Comparison of ENCODE assay signal across 21 mouse cellular contexts in genomic region chr1:151892008-151892407, GRCm38 (mm10).
DNase-seq lines count a peak whose midpoint lies in the region; ATAC-seq and TF ChIP-seq lines count a peak whose summit lies in the region.
"Had no signal": no experiment of that assay in that cellular context is flagged by ENCODE, and none has a peak within 500 bp of the region (broad histone marks: within the 10 kb centered on the region; RNA-seq: fewer than 3 reads in every experiment).

No protein-coding gene starts in this region.

- H3K27me3 ChIP-seq in embryonic facial prominence, embryonic 13.5 days = no peaks in the 10 kb centered on the region
- H3K27me3 ChIP-seq in embryonic facial prominence, embryonic 10.5 days (replicated peaks; ENCODE audit: low read depth, poor library complexity, severe bottlenecking) = no peaks in the 10 kb centered on the region
- H3K27me3 ChIP-seq in lung, embryonic 16.5 days (ENCODE audit: control insufficient read depth, insufficient read depth, low read depth, low read length) = no peaks in the 10 kb centered on the region
- no peaks in the 10 kb centered on the region for H3K27me3 ChIP-seq in limb, embryonic 13.5 days
- H3K27me3 ChIP-seq: forebrain, embryonic 15.5 days; heart, embryonic 15.5 days had no signal

- H3K4me1 ChIP-seq in embryonic facial prominence, embryonic 13.5 days = peaks cover 51% of the 10 kb centered on the region
- H3K4me1 ChIP-seq in embryonic facial prominence, embryonic 10.5 days = peaks cover 7% of the 10 kb centered on the region; the same call in 1 of the 2 replicates
- peaks cover 25% of the 10 kb centered on the region for H3K4me1 ChIP-seq in lung, embryonic 16.5 days (replicated peaks; ENCODE audit: control insufficient read depth, insufficient read depth, low read length)
- peaks cover 63% of the 10 kb centered on the region for H3K4me1 ChIP-seq in limb, embryonic 13.5 days

- peak overlapping the region; percentile 45 for H3K27ac ChIP-seq in embryonic facial prominence, embryonic 13.5 days
- no peak overlapping the region for H3K27ac ChIP-seq in embryonic facial prominence, embryonic 10.5 days (replicated peaks)
- H3K27ac ChIP-seq in layer of hippocampus, adult 2 months = no peak overlapping the region
- H3K27ac ChIP-seq in lung, embryonic 16.5 days (ENCODE audit: low read length) = peak overlapping the region; percentile 94
- H3K27ac ChIP-seq in limb, embryonic 13.5 days = peak overlapping the region; percentile 90
- H3K27ac ChIP-seq: heart, adult 2 months; hindbrain, embryonic 10.5 days; hindbrain, embryonic 14.5 days had no signal

- H3K9me3 ChIP-seq in embryonic facial prominence, embryonic 13.5 days = no peaks in the 10 kb centered on the region
- H3K9me3 ChIP-seq in embryonic facial prominence, embryonic 10.5 days = no peaks in the 10 kb centered on the region
- H3K9me3 ChIP-seq in lung, embryonic 16.5 days (ENCODE audit: control insufficient read depth, low read length) = no peaks in the 10 kb centered on the region
- H3K9me3 ChIP-seq in limb, embryonic 13.5 days = no peaks in the 10 kb centered on the region
- H3K9me3 ChIP-seq: forebrain, embryonic 15.5 days; heart, embryonic 15.5 days; hindbrain, embryonic 10.5 days had no signal

- no peak overlapping the region for H3K9ac ChIP-seq in embryonic facial prominence, embryonic 13.5 days
- no peak overlapping the region for H3K9ac ChIP-seq in lung, embryonic 16.5 days (ENCODE audit: low read length)
- H3K9ac ChIP-seq in limb, embryonic 13.5 days = no peak overlapping the region
- H3K9ac ChIP-seq: forebrain, embryonic 15.5 days; heart, embryonic 15.5 days; hindbrain, embryonic 14.5 days had no signal

- WGBS in embryonic facial prominence, embryonic 13.5 days = 80% methylated on average over 5 of the region's 5 CpGs
- WGBS in embryonic facial prominence, embryonic 10.5 days = 92% methylated on average over 5 of the region's 5 CpGs
- WGBS in lung, embryonic 16.5 days = 56% methylated on average over 5 of the region's 5 CpGs
- WGBS in limb, embryonic 13.5 days = 86% methylated on average over 5 of the region's 5 CpGs

- no peak overlapping the region for H3K4me3 ChIP-seq in embryonic facial prominence, embryonic 13.5 days
- no peak overlapping the region for H3K4me3 ChIP-seq in embryonic facial prominence, embryonic 10.5 days
- H3K4me3 ChIP-seq in layer of hippocampus, adult 2 months = no peak overlapping the region
- H3K4me3 ChIP-seq in lung, embryonic 16.5 days (ENCODE audit: low read length) = no peak overlapping the region
- H3K4me3 ChIP-seq in limb, embryonic 13.5 days = no peak overlapping the region
- H3K4me3 ChIP-seq: forebrain, embryonic 15.5 days; heart, adult 2 months; heart, embryonic 15.5 days; hindbrain, embryonic 10.5 days had no signal

- no peak overlapping the region for H3K4me2 ChIP-seq in embryonic facial prominence, embryonic 13.5 days
- H3K4me2 ChIP-seq in lung, embryonic 16.5 days (ENCODE audit: low read depth, low read length) = no peak overlapping the region
- no peak overlapping the region for H3K4me2 ChIP-seq in limb, embryonic 13.5 days (replicated peaks)
- H3K4me2 ChIP-seq: forebrain, embryonic 15.5 days; heart, embryonic 11.5 days; heart, embryonic 15.5 days; hindbrain, embryonic 14.5 days had no signal

- TF ChIP-seq CTCF in layer of hippocampus, adult 2 months (conservative IDR thresholded peaks at IDR 0.05) = peak; percentile 27

- H3K36me3 ChIP-seq in embryonic facial prominence, embryonic 13.5 days = no peaks in the 10 kb centered on the region
- H3K36me3 ChIP-seq in embryonic facial prominence, embryonic 10.5 days (replicated peaks) = peaks cover 7% of the 10 kb centered on the region; the same call in 1 of the 2 replicates
- no peaks in the 10 kb centered on the region for H3K36me3 ChIP-seq in lung, embryonic 16.5 days (ENCODE audit: control insufficient read depth, insufficient read depth, low read length)
- no peaks in the 10 kb centered on the region for H3K36me3 ChIP-seq in limb, embryonic 13.5 days
- H3K36me3 ChIP-seq: forebrain, embryonic 15.5 days had no signal

- ATAC-seq in embryonic facial prominence, embryonic 13.5 days (ENCODE audit: insufficient number of reproducible peaks, insufficient read depth, low FRiP score, low TSS enrichment, low read depth) = no peak
- ATAC-seq in lung, embryonic 16.5 days (ENCODE audit: low read depth) = no peak
- no peak for ATAC-seq in limb, embryonic 13.5 days (ENCODE audit: low FRiP score, low read depth)
- ATAC-seq: forebrain, embryonic 15.5 days had no signal

- DNase-seq in embryonic facial prominence, embryonic 10.5 days (ENCODE audit: low spot score) = no peak
- DNase-seq in layer of hippocampus, adult 2 months (ENCODE audit: low spot score in 2 of 2) = no peak
- DNase-seq in layer of hippocampus, postnatal 14 days (ENCODE audit: low spot score in 2 of 2) = no peak
- DNase-seq in lung, postnatal 36 days = no peak
- no peak for DNase-seq in heart, postnatal 4 days
- DNase-seq: adrenal gland, adult 2 months; adrenal gland, postnatal 25 days; cerebellum, adult 18-20 months; cerebellum, adult 9-11 months; cerebellum, postnatal 36 days; gastrocnemius, postnatal 10 days; heart, adult 2 months; heart, postnatal 14 days had no signal

Comparison
In these comparisons a context has a peak if more than half of its experiments do, and no peak if none do; other contexts are left out.
1. H3K27ac ChIP-seq: peak in embryonic facial prominence, embryonic 13.5 days (single experiment), lung, embryonic 16.5 days (single experiment) and limb, embryonic 13.5 days (single experiment); none in embryonic facial prominence, embryonic 10.5 days (single experiment) and layer of hippocampus, adult 2 months (single experiment).